Mouse (Mus musculus) midbrain, embryonic 14.5 days (tissue): Measurements from ENCODE around the gene Tbxas1. TPM values are rescaled to one million over a fixed set of nuclear protein-coding genes. Genes with fewer than 3 reads are reported as not detected.

ENCODE experiments used
- ATAC-seq: fragments of 200-750 bp; cut with Nextera tagmentation; 2 replicates; pipeline ENCODE4 v1.8.0; 2017; ENCODE audit warnings: moderate number of reproducible peaks, moderate library complexity; ENCODE audit not compliant: low FRiP score, low TSS enrichment
- DNase-seq: peaks from one replicate; pipeline ENCODE4 v3.0.0-alpha.2; 2015
- H3K27ac ChIP-seq: fragments of 300-500 bp; sonication (generic); replicated peaks from 2 replicates; pipeline ENCODE4 v1.5.1; 2014; ENCODE audit warnings: mild to moderate bottlenecking, low read depth, low read length, moderate library complexity
- H3K27me3 ChIP-seq: fragments of 300-500 bp; sonication (generic); 2 replicates; pipeline ENCODE4 v1.6.1; 2014; ENCODE audit warnings: low read length, control low read depth, mixed read lengths; ENCODE audit not compliant: control insufficient read depth, insufficient read depth
- H3K36me3 ChIP-seq: fragments of 300-500 bp; sonication (generic); 2 replicates; pipeline ENCODE4 v1.6.1; 2014; ENCODE audit warnings: low read length, control low read depth; ENCODE audit not compliant: control insufficient read depth, insufficient read depth
- H3K4me1 ChIP-seq: fragments of 300-500 bp; sonication (generic); 2 replicates; pipeline ENCODE4 v1.6.1; 2014; ENCODE audit warnings: mild to moderate bottlenecking, antibody characterized with exemption, low read length, control low read depth; ENCODE audit not compliant: control insufficient read depth, insufficient read depth
- H3K4me2 ChIP-seq: fragments of 300-500 bp; sonication (generic); 2 replicates; pipeline ENCODE4 v1.6.1; 2014; ENCODE audit warnings: mild to moderate bottlenecking, low read length, moderate library complexity
- H3K4me3 ChIP-seq: fragments of 300-500 bp; sonication (generic); replicated peaks from 2 replicates; pipeline ENCODE4 v1.5.1; 2014; ENCODE audit warnings: low read depth, low read length
- H3K9ac ChIP-seq: fragments of 300-500 bp; sonication (generic); replicated peaks from 2 replicates; pipeline ENCODE4 v1.6.1; 2014; ENCODE audit warnings: mild to moderate bottlenecking, low read length, moderate library complexity
- H3K9me3 ChIP-seq: fragments of 300-500 bp; sonication (generic); 2 replicates; pipeline ENCODE4 v1.6.1; 2016; ENCODE audit warnings: low read length, control low read depth, mixed read lengths; ENCODE audit not compliant: control insufficient read depth
- WGBS: fragments of 180-500 bp; shearing (Covaris S2); extraction: QIAGEN DNeasy Blood & Tissue Kit; methylation state at CpG from one replicate; pipeline ENCODE4 v1.1.7; 2014; 5-methylcytosine and 5-hydroxymethylcytosine counted together
- polyA plus RNA-seq: library from polyadenylated mRNA; unstranded; fragments of >200 nt; fragmentation: Nextera tagmentation; extraction: Ambion mirVana; gene quantifications from 2 replicates; pipeline ENCODE4 v1.2.1, GENCODE M21; 2014

Tbxas1 gene
- polyA plus RNA-seq, 1 experiment from 2014 or later: 1.6 TPM

- Histone ChIP-seq H3K27ac (no peak overlapping the region), H3K9ac (no peak overlapping the region), H3K36me3 (no peaks in the 10 kb centered on the region), H3K4me1 (0 out of 2 replicates have a peak, but pooled peaks cover 9% of the 10 kb centered on the region), H3K4me2 (no peak overlapping the region), H3K27me3 (no peaks in the 10 kb centered on the region), H3K4me3 (no peak overlapping the region), H3K9me3 (no peaks in the 10 kb centered on the region)
- 91% methylated on average over 1 of the region's 1 CpGs for WGBS
- ATAC-seq: no peak
- no peak for DNase-seq
Measured at GRCm38 (mm10) chr6:39057161-39057560, 182.0 kb downstream of the Tbxas1 start.

- H3K4me3 ChIP-seq: no peak overlapping the region
- H3K4me1 ChIP-seq: 0 out of 2 replicates have a peak, but pooled peaks cover 9% of the 10 kb centered on the region
- H3K9me3 ChIP-seq: no peaks in the 10 kb centered on the region
- no peaks in the 10 kb centered on the region for H3K27me3 ChIP-seq
- H3K27ac ChIP-seq: no peak overlapping the region
- 59% methylated on average over 3 of the region's 3 CpGs for WGBS
- no peaks in the 10 kb centered on the region for H3K36me3 ChIP-seq
- H3K9ac ChIP-seq: no peak overlapping the region
- no peak for ATAC-seq
- H3K4me2 ChIP-seq: no peak overlapping the region
- no peak for DNase-seq
Measured at GRCm38 (mm10) chr6:39058389-39058788, 183.2 kb downstream of the Tbxas1 start.

- ATAC-seq (no peak), DNase-seq (no peak)
- H3K27ac ChIP-seq: no peak overlapping the region
- WGBS: 76% methylated on average over 3 of the region's 3 CpGs
- no peak overlapping the region for H3K4me2 ChIP-seq
- H3K4me3 ChIP-seq: no peak overlapping the region
- H3K27me3 ChIP-seq: no peaks in the 10 kb centered on the region
- H3K4me1 ChIP-seq: 0 out of 2 replicates have a peak, but pooled peaks cover 9% of the 10 kb centered on the region
- no peaks in the 10 kb centered on the region for H3K9me3 ChIP-seq
- H3K9ac ChIP-seq: no peak overlapping the region
- no peaks in the 10 kb centered on the region for H3K36me3 ChIP-seq
Measured at GRCm38 (mm10) chr6:39058936-39059335, 183.7 kb downstream of the Tbxas1 start.

DNA sequence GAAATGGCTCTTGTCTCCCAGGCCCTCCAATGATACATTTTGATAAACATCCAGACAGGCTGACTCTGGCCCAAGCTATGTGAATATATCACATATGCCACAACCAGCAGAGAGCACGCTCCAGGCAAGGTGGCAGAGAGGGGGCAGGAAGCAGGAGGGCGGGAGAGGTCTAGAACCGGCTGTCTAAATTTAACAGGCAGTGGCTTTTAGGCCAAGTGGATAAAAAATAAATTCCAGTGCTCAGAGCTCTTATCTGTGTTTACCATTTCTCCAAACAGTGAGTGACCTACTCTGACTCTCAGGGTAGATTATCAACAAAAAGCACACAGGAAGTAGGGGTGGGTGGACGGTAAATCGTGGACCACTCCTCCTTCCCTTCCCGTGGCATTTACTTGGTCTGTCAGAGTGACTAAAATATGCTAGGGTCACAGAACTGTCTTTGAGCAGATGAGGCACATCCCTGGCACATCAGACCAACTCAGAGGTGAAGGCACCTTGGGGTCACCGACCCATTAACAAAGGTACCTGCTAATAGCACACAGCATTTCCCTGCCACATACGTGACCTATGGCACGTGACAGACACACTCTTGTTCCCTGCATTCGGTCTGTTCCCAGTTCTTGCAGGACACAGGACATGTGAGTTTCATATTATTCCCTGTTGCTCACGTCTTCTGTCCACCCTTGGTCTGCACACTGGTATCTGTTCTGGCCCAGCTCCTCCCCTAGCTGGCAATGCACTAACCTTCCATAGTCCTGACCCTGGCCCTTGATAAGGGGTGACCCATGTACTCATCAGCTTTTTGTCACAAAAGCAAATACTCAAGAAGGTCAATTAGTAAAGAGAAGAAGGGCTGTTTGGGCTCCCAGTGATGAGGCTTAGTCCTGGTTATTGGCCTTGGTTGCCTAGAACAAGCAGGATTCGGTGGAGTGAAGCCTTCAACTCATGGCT, 184.6 kb downstream of the Tbxas1 start:
- Histone ChIP-seq H3K36me3 (no peaks in the 10 kb centered on the region), H3K9me3 (no peaks in the 10 kb centered on the region), H3K4me2 (no peak overlapping the region), H3K27me3 (no peaks in the 10 kb centered on the region), H3K9ac (no peak overlapping the region), H3K4me1 (0 out of 2 replicates have a peak, but pooled peaks cover 9% of the 10 kb centered on the region), H3K27ac (no peak overlapping the region), H3K4me3 (no peak overlapping the region)
- ATAC-seq: no peak
- 91% methylated on average over 12 of the region's 12 CpGs for WGBS
- DNase-seq: no peak

DNA sequence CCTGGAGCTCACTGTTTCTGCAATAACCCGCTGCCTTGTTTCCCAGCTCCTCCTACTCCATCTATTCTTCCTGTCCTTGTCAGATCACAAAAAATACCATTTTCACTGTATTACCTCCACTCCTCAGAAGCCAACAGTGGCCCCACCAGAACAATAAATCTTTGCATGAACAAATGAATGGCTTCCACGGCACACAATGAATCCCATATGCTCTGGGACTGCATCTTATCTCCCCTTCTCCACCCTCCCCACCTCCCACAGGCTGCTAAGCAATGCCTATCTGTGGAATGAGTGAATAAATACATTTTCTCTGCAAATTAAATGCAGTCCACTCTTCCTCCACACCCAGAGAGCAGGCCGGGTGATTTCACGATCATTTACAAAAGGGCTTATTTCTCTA, 186.0 kb downstream of the Tbxas1 start:
- 0 out of 2 replicates have a peak, but pooled peaks cover 9% of the 10 kb centered on the region for H3K4me1 ChIP-seq
- no peak overlapping the region for H3K4me2 ChIP-seq
- ATAC-seq (no peak), DNase-seq (peak; percentile 46)
- H3K27ac ChIP-seq: peak overlapping the region; percentile 39; the same call in 1 of the 2 replicates
- H3K4me3 ChIP-seq: no peak overlapping the region
- no peaks in the 10 kb centered on the region for H3K9me3 ChIP-seq
- 18% methylated on average over 4 of the region's 4 CpGs for WGBS
- H3K27me3 ChIP-seq: no peaks in the 10 kb centered on the region
- H3K36me3 ChIP-seq: no peaks in the 10 kb centered on the region
- no peak overlapping the region for H3K9ac ChIP-seq

GRCm38 (mm10) chr6:39063541-39063940, 188.3 kb downstream of the Tbxas1 start:
- Histone ChIP-seq H3K9ac (no peak overlapping the region), H3K27me3 (no peaks in the 10 kb centered on the region), H3K36me3 (no peaks in the 10 kb centered on the region), H3K4me3 (no peak overlapping the region), H3K9me3 (no peaks in the 10 kb centered on the region), H3K4me1 (0 out of 2 replicates have a peak, but pooled peaks cover 9% of the 10 kb centered on the region), H3K4me2 (no peak overlapping the region), H3K27ac (no peak overlapping the region)
- no peak for DNase-seq
- ATAC-seq: no peak
- 64% methylated on average over 2 of the region's 2 CpGs for WGBS

GRCm38 (mm10) chr6:39066935-39067578, 191.9 kb downstream of the Tbxas1 start:
- Histone ChIP-seq H3K27ac (0 out of 2 replicates have a peak overlapping the region, but pooled peaks have one; percentile 39), H3K9ac (no peak overlapping the region), H3K36me3 (no peaks in the 10 kb centered on the region), H3K27me3 (no peaks in the 10 kb centered on the region), H3K9me3 (no peaks in the 10 kb centered on the region), H3K4me3 (no peak overlapping the region), H3K4me1 (no peaks in the 10 kb centered on the region), H3K4me2 (no peak overlapping the region)
- WGBS: 42% methylated on average over 12 of the region's 12 CpGs
- ATAC-seq (peak; percentile 77; the same call in 1 of the 2 replicates), DNase-seq (peak; percentile 97)

DNA sequence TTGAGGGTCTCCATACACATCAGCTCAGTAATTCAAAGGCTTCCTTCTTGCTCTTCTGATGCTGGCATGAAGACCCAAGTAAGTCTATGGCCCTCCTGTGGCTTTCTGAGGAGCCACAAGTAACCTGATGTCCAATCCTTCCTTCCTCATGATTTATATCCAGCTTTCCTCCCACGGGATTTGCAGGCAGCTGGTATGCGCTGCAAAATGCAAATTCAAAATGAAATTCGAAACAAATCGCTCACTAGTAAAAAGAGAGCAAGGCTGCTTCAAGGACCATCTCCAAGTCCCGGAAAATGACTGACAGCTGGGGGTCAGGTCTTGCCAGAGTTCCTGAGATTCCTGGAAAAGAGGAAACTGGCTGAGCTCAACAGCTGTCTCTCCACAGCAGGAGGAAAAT, 197.5 kb downstream of the Tbxas1 start:
- Histone ChIP-seq H3K4me1 (no peaks in the 10 kb centered on the region), H3K36me3 (no peaks in the 10 kb centered on the region), H3K4me2 (no peak overlapping the region), H3K27ac (no peak overlapping the region), H3K9me3 (no peaks in the 10 kb centered on the region), H3K27me3 (no peaks in the 10 kb centered on the region), H3K4me3 (no peak overlapping the region), H3K9ac (no peak overlapping the region)
- ATAC-seq (no peak), DNase-seq (peak; percentile 43)
- WGBS: 46% methylated on average over 5 of the region's 5 CpGs
